Mouse (Mus musculus) ES-Bruce4 (cell line): ENCODE data around the gene Cd37. TPM values are rescaled to one million over a fixed set of nuclear protein-coding genes. Genes with fewer than 3 reads are reported as not detected.

Source experiments
- H3K27ac ChIP-seq: 2 replicates; pipeline ENCODE4 v1.5.1; 2012; ENCODE audit warnings: low read length, inconsistent platforms; ENCODE audit not compliant: insufficient read depth
- H3K27me3 ChIP-seq: 2 replicates; pipeline ENCODE4 v1.6.1; 2012; ENCODE audit warnings: mild to moderate bottlenecking, low read length, inconsistent platforms; ENCODE audit not compliant: control insufficient read depth, poor library complexity, insufficient read depth, severe bottlenecking
- H3K36me3 ChIP-seq: 2 replicates; pipeline ENCODE4 v1.6.1; 2012; ENCODE audit warnings: inconsistent platforms, mild to moderate bottlenecking, low read length, moderate library complexity; ENCODE audit not compliant: control insufficient read depth, poor library complexity, insufficient read depth, severe bottlenecking
- H3K4me1 ChIP-seq: one replicate; pipeline ENCODE4 v1.8.1; 2011; ENCODE audit warnings: low read length; ENCODE audit not compliant: control insufficient read depth, insufficient read depth
- H3K4me3 ChIP-seq: 2 replicates; pipeline ENCODE4 v1.5.1; 2011; ENCODE audit warnings: low read depth, mild to moderate bottlenecking, low read length
- H3K9ac ChIP-seq: 2 replicates; pipeline ENCODE4 v1.6.1; 2012; ENCODE audit warnings: low read depth, mild to moderate bottlenecking, inconsistent platforms; ENCODE audit not compliant: poor library complexity, severe bottlenecking
- H3K9me3 ChIP-seq: replicated peaks from 2 replicates; pipeline ENCODE4 v1.6.1; 2012; ENCODE audit warnings: mild to moderate bottlenecking, low read length, inconsistent platforms; ENCODE audit not compliant: control insufficient read depth, poor library complexity, insufficient read depth, severe bottlenecking
- CTCF ChIP-seq: IDR thresholded peaks from one replicate; pipeline ENCODE4 v1.8.1; 2011; ENCODE audit warnings: low read depth, low read length
- EP300 ChIP-seq: IDR thresholded peaks from 2 replicates; pipeline ENCODE4 v1.6.1; 2011; ENCODE audit warnings: low read depth, low read length; ENCODE audit not compliant: insufficient read depth
- POLR2A ChIP-seq: IDR thresholded peaks from one replicate; pipeline ENCODE4 v1.8.1; 2011; ENCODE audit warnings: low read length; ENCODE audit not compliant: insufficient read depth
- polyA plus RNA-seq: library from polyadenylated mRNA; stranded (reverse); fragments of >200 nt; gene quantifications from 2 replicates; pipeline ENCODE4 v1.2.4, GENCODE M21; 2011; ENCODE audit warnings: low read depth; ENCODE audit not compliant: missing spikeins, insufficient read depth, insufficient read length

Gene Cd37
- polyA plus RNA-seq, 1 experiment = 3.4 TPM

GRCm38 (mm10) chr7:45224826-45225225 lies 14.1 kb downstream of the Cd37 start:
- Histone ChIP-seq H3K27me3 (no peaks in the 10 kb centered on the region), H3K4me3 (no peak overlapping the region), H3K9me3 (no peaks in the 10 kb centered on the region), H3K4me1 (peaks cover 6% of the 10 kb centered on the region), H3K36me3 (peaks cover 9% of the 10 kb centered on the region; the same call in 1 of the 2 replicates), H3K27ac (no peak overlapping the region), H3K9ac (no peak overlapping the region)
- TF ChIP-seq EP300 (no peak), CTCF (no peak), POLR2A (no peak)

GRCm38 (mm10) chr7:45221680-45222079 lies 17.2 kb downstream of the Cd37 start:
- H3K36me3 ChIP-seq = peaks cover 18% of the 10 kb centered on the region
- no peaks in the 10 kb centered on the region for H3K9me3 ChIP-seq
- H3K27ac ChIP-seq = no peak overlapping the region
- H3K27me3 ChIP-seq = no peaks in the 10 kb centered on the region
- no peak overlapping the region for H3K4me3 ChIP-seq
- no peak for TF ChIP-seq POLR2A
- no peak for TF ChIP-seq EP300
- H3K9ac ChIP-seq = no peak overlapping the region
- peaks cover 4% of the 10 kb centered on the region for H3K4me1 ChIP-seq

- Histone ChIP-seq H3K9ac (peak overlapping the region; percentile 89), H3K9me3 (no peaks in the 10 kb centered on the region), H3K36me3 (peaks cover 12% of the 10 kb centered on the region), H3K27ac (peak overlapping the region; percentile 39), H3K4me3 (peak overlapping the region; percentile 65), H3K27me3 (no peaks in the 10 kb centered on the region), H3K4me1 (peaks cover 4% of the 10 kb centered on the region)
- TF ChIP-seq EP300 (peak; percentile 68), POLR2A (no peak)
Observed at GRCm38 (mm10) chr7:45216442-45217183, 22.3 kb downstream of the Cd37 start.

DNA sequence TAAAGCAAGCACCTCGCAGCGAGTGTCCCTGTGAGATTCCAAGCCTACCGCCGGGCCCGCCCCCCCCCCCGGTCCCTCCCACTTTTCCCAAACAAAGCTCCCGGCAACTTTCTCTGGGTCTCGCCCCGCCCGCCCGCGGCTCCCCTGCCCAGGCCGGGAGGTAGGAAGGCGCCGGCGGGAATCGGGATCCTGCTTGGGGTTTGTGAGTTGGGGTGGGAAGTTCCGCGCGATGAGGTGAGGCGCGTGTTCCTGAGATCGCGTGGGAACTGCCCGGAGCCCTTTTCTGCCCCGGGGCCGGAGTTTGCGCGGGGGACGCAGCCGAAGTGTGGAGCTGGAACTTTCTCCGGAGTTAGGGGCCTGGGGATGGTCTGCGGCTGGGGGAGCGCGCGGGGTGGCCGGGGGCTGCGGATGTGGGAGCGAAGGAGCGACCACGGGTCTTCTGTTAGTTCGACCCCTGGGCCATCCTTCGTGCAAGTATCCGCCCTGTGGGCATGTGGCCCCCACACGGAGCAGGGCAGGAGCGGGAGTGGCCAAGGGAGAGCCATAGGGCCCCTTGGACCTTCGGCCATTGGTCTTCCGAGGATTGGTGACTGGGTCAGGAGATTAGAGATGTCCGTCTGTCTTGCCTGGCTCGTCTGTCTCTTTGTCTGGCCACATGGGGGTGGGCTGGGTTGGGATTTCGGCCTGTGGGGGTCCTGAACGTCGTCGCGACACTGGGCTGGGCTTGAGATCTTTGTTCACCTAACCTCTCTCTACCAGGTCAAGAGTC lies 23.1 kb downstream of the Cd37 start, which contains the start of gene Tead2:
TSS of gene Tead2 (plus strand) at position 81 of the 769 bp plus-strand sequence.
- Histone ChIP-seq H3K4me1 (peaks cover 6% of the 10 kb centered on the region), H3K9me3 (no peaks in the 10 kb centered on the region), H3K4me3 (peak within 1 kb of the TSS; percentile 65), H3K27me3 (no peaks in the 10 kb centered on the region), H3K36me3 (peaks cover 12% of the 10 kb centered on the region), H3K27ac (peak within 1 kb of the TSS; percentile 39), H3K9ac (peak within 1 kb of the TSS; percentile 89)
- TF ChIP-seq POLR2A = no peak
- TF ChIP-seq EP300 = no peak
- no peak for TF ChIP-seq CTCF

- TF ChIP-seq EP300 (0 out of 2 replicates have a peak, but pooled peaks have one; percentile 18), POLR2A (no peak)
- peaks cover 1% of the 10 kb centered on the region for H3K4me1 ChIP-seq
- H3K9ac ChIP-seq = no peak overlapping the region
- no peaks in the 10 kb centered on the region for H3K9me3 ChIP-seq
- no peak overlapping the region for H3K27ac ChIP-seq
- peaks cover 9% of the 10 kb centered on the region for H3K36me3 ChIP-seq
- H3K4me3 ChIP-seq = no peak overlapping the region
- H3K27me3 ChIP-seq = no peaks in the 10 kb centered on the region
Observed at GRCm38 (mm10) chr7:45213708-45214107, 25.2 kb downstream of the Cd37 start.

DNA sequence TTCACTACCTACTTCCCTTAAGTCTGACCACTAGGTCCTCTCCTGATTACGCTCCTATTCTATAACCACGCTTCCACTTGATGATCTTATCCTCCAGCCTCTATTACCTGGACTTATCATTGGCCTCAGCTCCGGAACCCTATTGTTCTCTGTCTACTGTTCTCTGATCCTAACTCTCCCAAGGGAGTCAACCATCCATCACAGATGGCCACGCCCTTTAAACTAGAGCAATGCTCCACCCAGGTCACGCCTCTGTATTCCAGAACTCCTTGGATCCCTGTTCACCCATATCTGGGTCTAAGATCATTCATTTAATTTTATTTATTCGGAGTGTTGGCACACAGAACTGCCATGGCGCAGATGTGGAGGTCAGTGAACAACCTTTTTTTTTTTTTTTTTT lies 26.6 kb downstream of the Cd37 start:
- Histone ChIP-seq H3K9ac (no peak overlapping the region), H3K4me3 (peak overlapping the region; percentile 24), H3K9me3 (no peaks in the 10 kb centered on the region), H3K27me3 (no peaks in the 10 kb centered on the region), H3K36me3 (no peaks in the 10 kb centered on the region), H3K27ac (no peak overlapping the region), H3K4me1 (peaks cover 1% of the 10 kb centered on the region)
- TF ChIP-seq POLR2A (no peak), CTCF (no peak), EP300 (no peak)
